Mouse (Mus musculus) embryonic stem cell, embryonic (primary cell): ENCODE results near the gene Ube2h.

Experiments used
- CTCF ChIA-PET, 4 experiments: fragments of 300-600 bp in 2 of 4; fragments of 350-600 bp in 2 of 4; sonication (Branson Sonifier 250); formaldehyde crosslinking; loops; one replicate each; lab custom pipeline; 2022; ENCODE audit warnings: inconsistent platforms in 2 of 4; lab: Charles Lee
- POLR2A ChIA-PET, 4 experiments: fragments of 300-600 bp in 2 of 4; fragments of 350-600 bp in 2 of 4; sonication (Branson Sonifier 250); formaldehyde crosslinking; loops; one replicate each; lab custom pipeline; 2022; ENCODE audit warnings: antibody characterized with exemption in 4 of 4, inconsistent platforms in 1 of 4; lab: Charles Lee

The Ube2h gene

DNA sequence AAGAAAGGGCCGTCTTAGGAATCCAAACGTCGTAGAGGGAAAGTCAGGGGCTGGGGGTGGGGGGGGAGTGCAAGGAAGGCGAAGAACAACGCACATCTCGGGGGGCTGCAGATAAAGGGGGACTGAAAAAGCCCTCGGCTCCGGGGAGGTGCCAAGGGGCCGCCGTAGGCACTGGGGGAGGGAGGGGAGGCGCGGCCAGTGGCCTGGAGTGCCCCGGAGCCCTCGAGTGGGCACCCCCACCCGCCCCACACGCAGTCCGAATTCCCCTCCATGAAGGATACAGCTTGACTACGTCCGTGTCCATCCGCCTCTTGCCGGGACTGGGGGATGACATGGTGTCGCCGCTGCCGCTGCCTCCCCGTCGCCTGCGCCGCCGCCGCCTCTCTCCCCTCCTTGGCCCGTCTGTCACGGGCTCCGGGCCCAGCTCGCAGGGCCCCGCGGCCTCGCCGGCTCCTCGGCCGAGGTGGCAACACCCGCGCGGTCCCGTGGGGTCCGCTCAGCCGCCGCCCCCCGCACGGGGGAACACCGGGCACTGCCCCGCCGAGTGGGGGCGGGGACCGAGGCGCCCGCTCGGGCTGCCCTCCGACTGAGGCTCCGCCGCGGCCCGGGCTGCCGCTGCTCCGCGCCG, 454 bp downstream of the Ube2h start:
- ChIA-PET CTCF (interaction anchor here (0.6 to 1.6 kb wide), 9 partner anchors 8 to 837 kb away, joined by 3 to 6 read pairs (median 4); no protein-coding TSS in a partner anchor), POLR2A (interaction anchor here (0.6 to 8.1 kb wide), 61 partner anchors 8 to 1825 kb away, joined by 3 to 112 read pairs (median 4); partner anchors contain the start of genes Klhdc10 (in 1 of the 4), Ssmem1 (in 1 of the 4), Strip2 (in 1 of the 4) and Tmem209 (in 1 of the 4))

GRCm38 (mm10) chr6:30302781-30303631, 1.3 kb downstream of the Ube2h start:
- CTCF ChIA-PET = interaction anchor here (0.6 to 1.6 kb wide), 5 partner anchors 22 to 838 kb away, joined by 3 to 5 read pairs (median 4); no protein-coding TSS in a partner anchor
- POLR2A ChIA-PET = interaction anchor here in 3 of 4 experiments (0.5 to 8.1 kb wide), 50 partner anchors 8 to 534 kb away, joined by 3 to 112 read pairs (median 4); partner anchors contain the start of genes Klhdc10 (in 1 of the 3), Ssmem1 (in 1 of the 3), Tmem209 (in 1 of the 3) and Zc3hc1 (in 1 of the 3)

DNA sequence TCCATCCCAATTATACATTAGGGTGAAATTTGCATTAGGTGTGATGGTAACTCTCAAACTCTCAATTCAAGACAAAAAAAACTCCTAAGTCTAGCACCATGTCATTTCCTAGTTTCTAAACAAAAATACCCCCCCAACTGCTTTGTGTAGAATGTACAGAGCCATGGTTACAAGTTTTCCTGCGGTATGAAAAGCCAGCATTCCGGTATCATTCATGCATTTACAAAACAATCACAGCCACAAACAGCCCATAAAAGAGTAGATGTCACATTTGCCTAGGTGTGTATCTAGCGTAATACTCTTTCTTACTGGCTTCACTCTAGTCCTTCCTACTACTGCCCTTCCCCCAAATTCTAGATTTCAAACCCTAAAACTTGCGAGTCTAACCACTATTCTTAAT, 2.2 kb downstream of the Ube2h start:
- ChIA-PET CTCF (no interaction called here), POLR2A (interaction anchor here in 3 of 4 experiments (0.5 to 8.1 kb wide), 13 partner anchors 11 to 438 kb away, joined by 3 to 112 read pairs (median 4); no protein-coding TSS in a partner anchor)

DNA sequence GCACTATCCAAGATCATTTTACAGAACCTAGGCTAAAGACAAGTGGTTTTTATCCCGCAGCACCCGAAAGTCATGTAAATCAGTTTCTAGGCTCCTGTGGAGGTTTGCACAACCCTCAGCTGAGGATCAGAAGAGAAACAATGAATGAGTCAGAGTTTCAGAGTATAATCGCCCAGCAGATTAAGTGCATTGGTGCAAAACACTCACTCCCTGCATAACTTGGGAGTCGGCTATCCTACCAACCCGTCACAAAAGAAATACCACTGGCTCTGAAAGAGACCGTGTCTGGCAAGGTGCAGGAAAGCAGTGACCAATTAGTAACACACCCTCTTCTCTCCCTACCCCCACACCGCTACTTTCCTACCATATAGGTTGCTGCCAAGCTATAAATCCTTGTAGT, 3.4 kb downstream of the Ube2h start:
- ChIA-PET CTCF (interaction anchor here in 2 of 4 experiments (0.7 to 0.9 kb wide), 3 partner anchors 57 to 127 kb away, joined by 3 read pairs; no protein-coding TSS in a partner anchor), POLR2A (interaction anchor here (0.6 to 8.1 kb wide), 39 partner anchors 8 to 533 kb away, joined by 3 to 112 read pairs (median 4); partner anchors contain the start of genes Ahcyl2 (in 1 of the 4) and Klhdc10 (in 1 of the 4))

- CTCF ChIA-PET = interaction anchor here in 2 of 4 experiments (0.7 to 0.9 kb wide), 3 partner anchors 57 to 127 kb away, joined by 3 read pairs; no protein-coding TSS in a partner anchor
- POLR2A ChIA-PET = interaction anchor here (0.6 to 8.1 kb wide), 44 partner anchors 8 to 827 kb away, joined by 3 to 112 read pairs (median 3); partner anchors contain the start of genes Ahcyl2 (in 1 of the 4), Klhdc10 (in 1 of the 4) and Zc3hc1 (in 1 of the 4)
Measured at GRCm38 (mm10) chr6:30300372-30300771, 4.0 kb downstream of the Ube2h start.

DNA sequence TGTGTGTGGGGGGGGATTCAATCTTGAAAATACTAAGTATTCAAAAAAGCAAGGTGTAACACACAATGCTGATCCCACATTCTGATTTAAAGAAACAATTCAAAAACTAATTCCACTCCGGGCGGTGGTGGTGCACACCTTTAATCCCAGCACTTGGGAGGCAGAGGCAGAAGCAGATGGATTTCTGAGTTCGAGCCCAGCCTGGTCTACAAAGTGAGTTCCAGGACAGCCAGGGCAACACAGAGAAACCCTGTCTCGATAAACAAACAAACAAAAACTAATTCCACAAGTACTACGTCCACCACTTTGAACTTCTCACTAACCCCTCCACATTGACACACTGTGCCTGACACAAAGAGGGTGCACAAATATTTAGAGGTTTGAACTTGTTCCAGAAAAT, 4.7 kb downstream of the Ube2h start:
- CTCF ChIA-PET = no interaction called here
- POLR2A ChIA-PET = interaction anchor here in 3 of 4 experiments (0.7 to 8.1 kb wide), 27 partner anchors 8 to 826 kb away, joined by 3 to 112 read pairs (median 5); partner anchors contain the start of genes Ahcyl2 (in 1 of the 3), Klhdc10 (in 1 of the 3) and Zc3hc1 (in 1 of the 3)

GRCm38 (mm10) chr6:30299116-30299515, 5.2 kb downstream of the Ube2h start:
- CTCF ChIA-PET = no interaction called here
- POLR2A ChIA-PET = interaction anchor here in 2 of 4 experiments (0.7 to 8.1 kb wide), 8 partner anchors 8 to 918 kb away, joined by 3 to 112 read pairs (median 6); no protein-coding TSS in a partner anchor

GRCm38 (mm10) chr6:30292579-30292978, 11.8 kb downstream of the Ube2h start:
- ChIA-PET POLR2A (interaction anchor here in 3 of 4 experiments (0.5 to 3.5 kb wide), 10 partner anchors 7 to 210 kb away, joined by 3 to 30 read pairs (median 4); partner anchors contain the start of gene Ube2h (in 2 of the 3)), CTCF (interaction anchor here in 1 of 4 experiments (0.6 kb wide), 1 partner anchor 167 kb away, joined by 3 read pairs; no protein-coding TSS in a partner anchor)

- POLR2A ChIA-PET = interaction anchor here in 3 of 4 experiments (0.6 to 6.5 kb wide), 17 partner anchors 9 to 334 kb away, joined by 3 to 62 read pairs (median 4); partner anchors contain the start of gene Ube2h (in 1 of the 3)
Measured at GRCm38 (mm10) chr6:30287958-30288357, 16.4 kb downstream of the Ube2h start.

DNA sequence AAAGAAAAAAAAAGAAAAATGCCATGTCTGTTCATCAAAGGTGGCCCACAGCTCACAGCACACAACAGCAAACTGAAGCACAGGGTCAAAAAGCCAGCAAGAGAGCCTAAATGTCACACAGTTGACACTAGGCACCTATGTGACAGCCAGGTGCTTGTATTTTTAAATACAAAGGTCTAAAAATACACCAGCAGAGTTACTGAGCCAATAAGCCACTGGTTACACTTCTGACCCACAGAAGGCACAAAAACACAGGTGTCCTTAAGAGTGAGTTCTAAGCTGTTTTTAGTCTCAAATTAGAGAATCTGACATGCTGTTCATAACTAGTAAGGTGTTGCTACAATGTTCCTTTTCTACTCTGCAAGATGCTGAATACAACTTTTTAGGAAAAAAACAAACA, 17.7 kb downstream of the Ube2h start:
- ChIA-PET CTCF (interaction anchor here in 1 of 4 experiments (0.6 kb wide), 1 partner anchor 9 kb away, joined by 4 read pairs; no protein-coding TSS in a partner anchor), POLR2A (interaction anchor here in 3 of 4 experiments (0.6 to 6.5 kb wide), 13 partner anchors 9 to 69 kb away, joined by 3 to 62 read pairs (median 4); partner anchors contain the start of gene Ube2h (in 1 of the 3))

More at GRCm38 (mm10) chr6:30287958-30288357, 16.4 kb downstream of the Ube2h start:
- CTCF ChIA-PET = interaction anchor here in 2 of 4 experiments (0.7 kb wide), 2 partner anchors 25 to 122 kb away, joined by 3 to 5 read pairs; no protein-coding TSS in a partner anchor

GRCm38 (mm10) chr6:30284177-30284576, 20.2 kb downstream of the Ube2h start:
- CTCF ChIA-PET = interaction anchor here in 1 of 4 experiments (0.6 kb wide), 1 partner anchor 98 kb away, joined by 3 read pairs; no protein-coding TSS in a partner anchor

DNA sequence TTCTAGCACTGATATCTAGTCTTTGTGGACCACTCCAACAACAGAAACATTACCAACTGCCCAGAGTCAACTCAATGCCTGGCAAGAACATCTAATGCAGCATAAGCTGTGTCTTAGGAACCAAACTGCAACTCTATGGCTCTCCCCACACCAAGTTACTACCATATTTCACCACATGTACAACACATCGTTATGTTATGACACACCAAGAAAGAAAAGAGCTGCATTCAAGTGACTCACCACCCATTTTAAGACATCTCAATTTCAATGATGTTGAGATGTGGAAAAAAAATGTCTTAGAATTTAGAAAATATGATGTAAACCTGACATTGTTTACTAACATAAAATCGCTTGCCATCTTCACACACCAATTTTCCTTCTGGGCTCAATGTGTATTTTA, 22.0 kb downstream of the Ube2h start:
- CTCF ChIA-PET = no interaction called here
- POLR2A ChIA-PET = interaction anchor here in 2 of 4 experiments (1.0 to 6.5 kb wide), 9 partner anchors 8 to 54 kb away, joined by 3 to 62 read pairs (median 3); partner anchors contain the start of gene Ube2h (in 1 of the 2)

More at GRCm38 (mm10) chr6:30284177-30284576, 20.2 kb downstream of the Ube2h start:
- POLR2A ChIA-PET = interaction anchor here in 3 of 4 experiments (0.6 to 6.5 kb wide), 11 partner anchors 9 to 79 kb away, joined by 3 to 62 read pairs (median 4); no protein-coding TSS in a partner anchor

DNA sequence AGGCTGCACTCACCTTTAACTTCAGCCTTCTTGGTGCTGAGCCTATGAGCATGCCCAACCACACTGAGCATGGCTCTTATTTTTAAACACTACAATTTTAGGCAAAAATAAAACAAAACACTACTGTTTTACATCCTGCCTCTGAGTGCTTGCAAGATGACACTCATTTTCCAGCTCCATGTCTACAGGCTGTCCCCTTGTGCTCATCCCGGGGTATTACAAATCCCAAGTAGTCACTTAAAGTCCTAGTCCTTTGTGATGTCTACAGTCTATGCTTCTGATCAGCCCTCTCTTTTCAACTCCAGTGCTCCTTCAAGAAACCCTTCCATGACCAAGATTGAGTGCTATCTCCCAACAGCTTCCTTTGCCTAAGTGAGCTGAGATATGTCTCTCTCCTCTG, 26.0 kb downstream of the Ube2h start:
- POLR2A ChIA-PET = interaction anchor here in 3 of 4 experiments (0.6 to 1.5 kb wide), 5 partner anchors 10 to 22 kb away, joined by 3 to 7 read pairs (median 3); no protein-coding TSS in a partner anchor
- CTCF ChIA-PET = no interaction called here

GRCm38 (mm10) chr6:30276882-30277281, 27.5 kb downstream of the Ube2h start:
- POLR2A ChIA-PET = no interaction called here
- CTCF ChIA-PET = no interaction called here

DNA sequence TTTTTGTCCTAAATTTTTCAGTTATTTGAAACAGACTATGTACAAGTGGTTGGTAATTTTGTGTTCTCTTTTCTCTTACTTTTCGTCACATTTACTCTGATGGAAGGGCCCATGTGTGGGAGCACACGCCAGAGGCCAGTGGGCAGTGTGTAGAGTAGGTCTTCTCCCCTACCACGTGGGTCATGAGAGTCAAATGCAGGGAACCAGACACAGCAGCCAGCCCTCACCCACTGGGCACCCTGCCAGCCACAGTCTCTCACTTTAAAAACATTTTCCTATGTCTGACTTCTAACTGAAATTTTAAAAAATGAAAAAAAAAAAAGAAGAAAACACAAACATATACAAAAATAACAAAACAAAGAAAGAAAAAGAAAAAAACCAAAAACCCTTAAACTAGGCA, 28.0 kb downstream of the Ube2h start:
- CTCF ChIA-PET = no interaction called here
- POLR2A ChIA-PET = interaction anchor here in 3 of 4 experiments (1.0 to 9.4 kb wide), 7 partner anchors 9 to 125 kb away, joined by 3 to 112 read pairs (median 4); partner anchors contain the start of genes Klhdc10 (in 1 of the 3) and Ube2h (in 1 of the 3)

GRCm38 (mm10) chr6:30275159-30275847, 29.0 kb downstream of the Ube2h start:
- POLR2A ChIA-PET = interaction anchor here (0.6 to 9.4 kb wide), 17 partner anchors 8 to 729 kb away, joined by 3 to 112 read pairs (median 4); partner anchors contain the start of genes Klhdc10 (in 1 of the 4) and Ube2h (in 1 of the 4)
- CTCF ChIA-PET = no interaction called here
